Mouse (Mus musculus) midbrain, embryonic 10.5 days (tissue): ENCODE measurements at regions not wholly inside any gene's neighbourhood (a gene's known extent, or its start where the extent isn't known, plus 50 kb on each side); places are given as distances from the start of the nearest gene placed in this dataset.
A peak's percentile ranks its signal among the peaks of the same experiment; 100 is the strongest.

Experiments used
- DNase-seq: peaks from one replicate; pipeline ENCODE4 v3.0.0-alpha.2; 2017; ENCODE audit warnings: low spot score
- H3K27ac ChIP-seq: fragments of 300-500 bp; sonication (generic); replicated peaks from 2 replicates; pipeline ENCODE4 v1.5.1; 2016; ENCODE audit warnings: mild to moderate bottlenecking
- H3K27me3 ChIP-seq: fragments of 300-500 bp; sonication (generic); 2 replicates; pipeline ENCODE4 v1.6.1; 2016; ENCODE audit warnings: low read depth, mild to moderate bottlenecking; ENCODE audit not compliant: poor library complexity, severe bottlenecking
- H3K36me3 ChIP-seq: fragments of 300-500 bp; sonication (generic); 2 replicates; pipeline ENCODE4 v1.6.1; 2016; ENCODE audit warnings: mild to moderate bottlenecking, moderate library complexity
- H3K4me1 ChIP-seq: fragments of 300-500 bp; sonication (generic); 2 replicates; pipeline ENCODE4 v1.6.1; 2016
- H3K4me3 ChIP-seq: fragments of 300-500 bp; sonication (generic); 2 replicates; pipeline ENCODE4 v1.5.1; 2016; ENCODE audit warnings: mild to moderate bottlenecking, moderate library complexity
- H3K9me3 ChIP-seq: fragments of 300-500 bp; sonication (generic); replicated peaks from 2 replicates; pipeline ENCODE4 v1.6.1; 2016; ENCODE audit warnings: mild to moderate bottlenecking
- WGBS: fragments of 180-500 bp; shearing (Covaris S2); methylation state at CpG from one replicate; pipeline ENCODE4 v1.1.7; 2016; 5-methylcytosine and 5-hydroxymethylcytosine counted together

GRCm38 (mm10) chr5:101596996-101597395 lies 67.8 kb downstream of the Nkx6-1 start:
- DNase-seq = no peak
- Histone ChIP-seq H3K9me3 (no peaks in the 10 kb centered on the region), H3K27ac (no peak overlapping the region), H3K4me3 (no peak overlapping the region), H3K36me3 (no peaks in the 10 kb centered on the region), H3K27me3 (no peaks in the 10 kb centered on the region), H3K4me1 (peaks cover 6% of the 10 kb centered on the region; the same call in 1 of the 2 replicates)
- 93% methylated on average over 9 of the region's 9 CpGs for WGBS

GRCm38 (mm10) chr5:101591236-101591635 lies 73.6 kb downstream of the Nkx6-1 start:
- Histone ChIP-seq H3K27me3 (no peaks in the 10 kb centered on the region), H3K27ac (no peak overlapping the region), H3K9me3 (no peaks in the 10 kb centered on the region), H3K4me1 (peaks cover 22% of the 10 kb centered on the region), H3K36me3 (no peaks in the 10 kb centered on the region), H3K4me3 (no peak overlapping the region)
- DNase-seq = no peak
- 80% methylated on average over 5 of the region's 5 CpGs for WGBS

GRCm38 (mm10) chr5:101590341-101591124 lies 74.3 kb downstream of the Nkx6-1 start:
- WGBS = 56% methylated on average over 12 of the region's 13 CpGs

GRCm38 (mm10) chr5:101572966-101573365 lies 91.8 kb downstream of the Nkx6-1 start:
- no peak for DNase-seq
- no peak overlapping the region for H3K4me3 ChIP-seq
- 73% methylated on average over 15 of the region's 15 CpGs for WGBS
- no peaks in the 10 kb centered on the region for H3K36me3 ChIP-seq
- H3K27ac ChIP-seq = no peak overlapping the region
- H3K9me3 ChIP-seq = no peaks in the 10 kb centered on the region
- H3K27me3 ChIP-seq = peaks cover 85% of the 10 kb centered on the region
- peaks cover 8% of the 10 kb centered on the region for H3K4me1 ChIP-seq

More at GRCm38 (mm10) chr5:101590341-101591124, 74.3 kb downstream of the Nkx6-1 start:
- no peaks in the 10 kb centered on the region for H3K27me3 ChIP-seq
- H3K9me3 ChIP-seq = no peaks in the 10 kb centered on the region
- H3K27ac ChIP-seq = peak overlapping the region; percentile 39; the same call in 1 of the 2 replicates
- H3K36me3 ChIP-seq = no peaks in the 10 kb centered on the region
- DNase-seq = no peak
- peaks cover 22% of the 10 kb centered on the region for H3K4me1 ChIP-seq
- no peak overlapping the region for H3K4me3 ChIP-seq

- WGBS = 32% methylated on average over 7 of the region's 7 CpGs
- DNase-seq = no peak
- peaks cover 15% of the 10 kb centered on the region for H3K4me1 ChIP-seq
- H3K9me3 ChIP-seq = no peaks in the 10 kb centered on the region
- no peaks in the 10 kb centered on the region for H3K36me3 ChIP-seq
- H3K27ac ChIP-seq = no peak overlapping the region
- H3K27me3 ChIP-seq = peaks cover 76% of the 10 kb centered on the region
- no peak overlapping the region for H3K4me3 ChIP-seq
Measured at GRCm38 (mm10) chr5:101565770-101566169, 99.0 kb downstream of the Nkx6-1 start.

- Histone ChIP-seq H3K27ac (no peak overlapping the region), H3K4me3 (no peak overlapping the region), H3K9me3 (no peaks in the 10 kb centered on the region), H3K27me3 (peaks cover 62% of the 10 kb centered on the region), H3K36me3 (no peaks in the 10 kb centered on the region), H3K4me1 (peaks cover 5% of the 10 kb centered on the region; the same call in 1 of the 2 replicates)
- DNase-seq = no peak
Measured at GRCm38 (mm10) chr5:101560366-101560765, 104.4 kb downstream of the Nkx6-1 start.

GRCm38 (mm10) chr5:101558279-101558987 lies 106.4 kb downstream of the Nkx6-1 start:
- H3K36me3 ChIP-seq = no peaks in the 10 kb centered on the region
- 90% methylated on average over 13 of the region's 13 CpGs for WGBS

GRCm38 (mm10) chr5:101557156-101557555 lies 107.6 kb downstream of the Nkx6-1 start:
- DNase-seq = no peak
- no peaks in the 10 kb centered on the region for H3K36me3 ChIP-seq
- H3K4me3 ChIP-seq = no peak overlapping the region
- H3K27me3 ChIP-seq = peaks cover 62% of the 10 kb centered on the region
- no peaks in the 10 kb centered on the region for H3K4me1 ChIP-seq
- WGBS = 89% methylated on average over 3 of the region's 3 CpGs
- H3K27ac ChIP-seq = no peak overlapping the region
- no peaks in the 10 kb centered on the region for H3K9me3 ChIP-seq

More at GRCm38 (mm10) chr5:101558279-101558987, 106.4 kb downstream of the Nkx6-1 start:
- H3K27ac ChIP-seq = no peak overlapping the region
- DNase-seq = no peak
- no peaks in the 10 kb centered on the region for H3K4me1 ChIP-seq
- H3K9me3 ChIP-seq = no peaks in the 10 kb centered on the region
- no peak overlapping the region for H3K4me3 ChIP-seq
- H3K27me3 ChIP-seq = peaks cover 55% of the 10 kb centered on the region

GRCm38 (mm10) chr5:101543326-101543725 lies 121.5 kb downstream of the Nkx6-1 start:
- 6% methylated on average over 13 of the region's 13 CpGs for WGBS
- Histone ChIP-seq H3K27me3 (peaks cover 98% of the 10 kb centered on the region), H3K36me3 (no peaks in the 10 kb centered on the region), H3K4me3 (no peak overlapping the region), H3K9me3 (no peaks in the 10 kb centered on the region), H3K4me1 (peaks cover 53% of the 10 kb centered on the region), H3K27ac (no peak overlapping the region)
- peak; percentile 41 for DNase-seq

GRCm38 (mm10) chr5:101539818-101540217 lies 125.0 kb downstream of the Nkx6-1 start:
- 42% methylated on average over 1 of the region's 1 CpGs for WGBS

GRCm38 (mm10) chr5:101539254-101539549 lies 125.6 kb downstream of the Nkx6-1 start:
- Histone ChIP-seq H3K4me3 (peak overlapping the region; percentile 37), H3K27ac (peak overlapping the region; percentile 78), H3K27me3 (peaks cover 98% of the 10 kb centered on the region), H3K4me1 (peaks cover 61% of the 10 kb centered on the region), H3K9me3 (no peaks in the 10 kb centered on the region), H3K36me3 (no peaks in the 10 kb centered on the region)
- 5% methylated on average over 10 of the region's 10 CpGs for WGBS
- peak; percentile 47 for DNase-seq

More at GRCm38 (mm10) chr5:101539818-101540217, 125.0 kb downstream of the Nkx6-1 start:
- no peak for DNase-seq
- H3K27ac ChIP-seq = no peak overlapping the region
- H3K36me3 ChIP-seq = no peaks in the 10 kb centered on the region
- H3K27me3 ChIP-seq = peaks cover 98% of the 10 kb centered on the region
- peaks cover 67% of the 10 kb centered on the region for H3K4me1 ChIP-seq
- H3K4me3 ChIP-seq = no peak overlapping the region
- no peaks in the 10 kb centered on the region for H3K9me3 ChIP-seq

- Histone ChIP-seq H3K4me1 (peaks cover 56% of the 10 kb centered on the region), H3K4me3 (peak overlapping the region; percentile 38), H3K27me3 (peaks cover 98% of the 10 kb centered on the region), H3K27ac (peak overlapping the region; percentile 78), H3K9me3 (no peaks in the 10 kb centered on the region), H3K36me3 (no peaks in the 10 kb centered on the region)
- peak; percentile 44 for DNase-seq
- WGBS = 2% methylated on average over 24 of the region's 24 CpGs
Measured at GRCm38 (mm10) chr5:101538410-101539253, 126.2 kb downstream of the Nkx6-1 start.
